Mouse (Mus musculus): ENCODE results near the gene Kalrn.

Kalrn gene

GRCm38 (mm10) chr16:34167042-34167441 lies 406.3 kb downstream of the Kalrn start:
- no peak for DNase-seq

- DNase-seq: no peak
These were observed 410.2 kb downstream of the Kalrn start for GRCm38 (mm10) chr16:34163086-34163485.

- DNase-seq: no peak
These were observed 413.8 kb downstream of the Kalrn start for GRCm38 (mm10) chr16:34159576-34159975.

GRCm38 (mm10) chr16:34157386-34158135 lies 415.8 kb downstream of the Kalrn start:
- DNase-seq: no peak

- no peak for DNase-seq
These were observed 417.6 kb downstream of the Kalrn start for GRCm38 (mm10) chr16:34155696-34156095.

GRCm38 (mm10) chr16:34154903-34155302 lies 418.4 kb downstream of the Kalrn start:
- DNase-seq: no peak

- no peak for DNase-seq
These were observed 421.7 kb downstream of the Kalrn start for GRCm38 (mm10) chr16:34151528-34152071.

DNA sequence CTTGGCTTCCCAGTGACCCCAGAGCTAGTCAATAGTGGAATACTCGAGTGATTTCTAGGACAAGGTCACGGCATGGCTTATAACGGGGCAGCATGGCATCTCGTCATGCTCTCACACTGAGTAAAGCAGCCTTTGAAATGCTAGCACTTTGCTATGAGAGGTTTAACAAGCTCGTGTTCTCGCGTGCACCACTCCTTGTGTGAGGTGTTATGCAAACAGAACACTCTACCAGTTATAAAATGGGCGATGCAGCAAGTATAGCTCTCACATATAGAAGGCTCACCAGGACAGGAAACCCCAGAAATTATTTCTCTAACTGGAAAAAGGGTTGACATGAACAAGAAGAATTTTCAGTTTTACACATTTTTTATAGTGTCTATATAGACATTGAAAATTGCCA lies 431.7 kb downstream of the Kalrn start:
- no peak for DNase-seq

GRCm38 (mm10) chr16:34135074-34135473 lies 438.3 kb downstream of the Kalrn start:
- no peak for DNase-seq

DNA sequence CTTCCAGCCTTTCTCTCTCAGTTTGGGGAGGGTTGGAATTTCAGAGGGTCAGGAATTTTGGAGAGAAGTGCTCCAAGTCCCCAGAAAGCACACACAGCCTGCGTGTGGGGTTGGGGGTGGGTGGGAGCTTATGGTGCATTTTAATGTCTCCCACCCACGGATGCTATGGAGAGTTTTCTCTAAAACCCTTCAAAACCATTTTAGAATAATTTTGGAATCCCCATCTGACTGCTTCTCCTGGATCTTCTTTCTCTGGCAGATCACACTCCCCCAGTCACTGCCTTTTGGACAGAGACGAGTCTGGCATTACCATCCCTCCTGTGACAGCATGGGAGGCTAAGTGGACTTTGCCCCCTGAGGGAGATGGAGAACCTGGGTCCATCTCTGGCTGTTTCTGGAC lies 438.7 kb downstream of the Kalrn start:
- DNase-seq: peak; percentile 52

GRCm38 (mm10) chr16:34125595-34125994 lies 447.7 kb downstream of the Kalrn start:
- DNase-seq: peak; percentile 85

DNA sequence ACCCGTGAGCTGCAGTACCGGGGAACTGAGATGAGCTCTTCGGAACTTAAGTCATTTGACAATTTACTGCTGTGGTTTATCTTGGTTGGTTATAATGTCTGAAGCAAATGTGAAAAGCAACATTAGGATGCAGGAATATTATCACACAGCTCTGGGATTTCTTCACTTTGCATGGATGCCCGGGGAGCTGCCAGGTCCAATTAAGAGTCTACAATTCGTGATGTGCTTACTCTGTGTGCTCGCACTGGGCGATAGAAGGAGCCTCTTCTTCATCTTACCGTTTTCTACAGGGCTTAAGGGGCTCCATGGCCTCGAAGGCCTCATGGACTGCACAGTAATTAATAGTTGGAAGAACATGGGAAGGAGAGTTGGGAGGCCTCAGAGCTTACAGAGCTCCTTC lies 450.8 kb downstream of the Kalrn start:
- DNase-seq: no peak

DNA sequence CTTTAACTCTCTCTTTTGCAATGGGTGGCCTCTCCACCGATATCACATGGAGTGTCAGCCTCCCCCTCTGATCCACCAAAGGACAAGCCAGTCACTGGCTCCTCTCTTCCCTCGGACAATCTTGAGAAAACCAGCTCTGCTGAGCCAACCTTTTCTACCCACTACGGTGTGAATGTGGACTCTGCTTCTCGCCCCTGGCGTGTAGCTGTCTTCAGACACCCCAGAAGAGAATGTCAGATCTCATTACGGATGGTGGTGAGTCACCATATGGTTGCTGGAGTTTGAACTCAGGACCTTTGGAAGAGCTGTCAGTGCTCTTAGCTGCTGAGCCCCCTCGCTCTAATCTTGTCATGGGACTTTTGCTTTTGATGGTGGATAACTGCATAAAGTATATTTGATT lies 452.0 kb downstream of the Kalrn start:
- no peak for DNase-seq

- DNase-seq: peak; percentile 62
These were observed 452.5 kb downstream of the Kalrn start for GRCm38 (mm10) chr16:34120801-34121201.

DNA sequence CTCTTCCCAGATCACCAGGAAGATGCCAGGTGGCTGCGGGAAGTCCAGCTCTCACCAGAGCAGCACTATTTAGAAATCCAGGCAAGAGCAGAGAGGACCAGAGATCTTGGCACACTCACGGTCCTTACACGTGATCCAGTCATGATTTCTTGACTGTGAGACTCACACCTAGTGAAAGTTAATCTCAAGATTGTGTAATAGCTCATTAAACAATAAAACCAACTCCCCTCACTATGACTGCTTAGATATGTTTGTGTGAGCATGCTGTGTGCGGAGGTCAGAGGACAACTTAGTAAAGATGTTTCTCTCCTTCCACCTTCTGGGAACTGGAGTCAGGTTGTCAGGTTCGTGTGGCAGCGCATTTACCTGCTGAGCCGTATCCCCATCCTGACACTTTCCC lies 453.5 kb downstream of the Kalrn start:
- no peak for DNase-seq

DNA sequence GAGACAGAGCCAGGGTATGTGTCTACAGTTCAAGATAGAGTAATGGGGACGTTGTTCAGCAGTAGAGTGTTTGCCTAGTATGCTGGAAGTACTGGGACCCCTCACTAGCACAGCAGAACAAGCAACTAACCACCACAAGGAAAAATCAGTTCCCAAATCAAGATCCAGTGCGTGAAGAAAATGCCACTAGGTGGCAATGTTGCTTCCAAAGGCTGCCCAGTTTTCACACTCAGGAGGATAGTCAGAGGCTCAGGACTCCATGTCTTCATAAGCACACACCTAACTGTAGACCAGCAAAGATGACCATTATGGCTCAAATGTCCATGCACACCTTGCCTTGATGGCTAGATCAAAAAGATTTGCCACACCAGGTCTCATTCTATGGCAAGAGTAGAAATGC lies 454.0 kb downstream of the Kalrn start:
- DNase-seq: no peak

- peak; percentile 53 for DNase-seq
These were observed 458.7 kb downstream of the Kalrn start for GRCm38 (mm10) chr16:34114665-34115064.

DNA sequence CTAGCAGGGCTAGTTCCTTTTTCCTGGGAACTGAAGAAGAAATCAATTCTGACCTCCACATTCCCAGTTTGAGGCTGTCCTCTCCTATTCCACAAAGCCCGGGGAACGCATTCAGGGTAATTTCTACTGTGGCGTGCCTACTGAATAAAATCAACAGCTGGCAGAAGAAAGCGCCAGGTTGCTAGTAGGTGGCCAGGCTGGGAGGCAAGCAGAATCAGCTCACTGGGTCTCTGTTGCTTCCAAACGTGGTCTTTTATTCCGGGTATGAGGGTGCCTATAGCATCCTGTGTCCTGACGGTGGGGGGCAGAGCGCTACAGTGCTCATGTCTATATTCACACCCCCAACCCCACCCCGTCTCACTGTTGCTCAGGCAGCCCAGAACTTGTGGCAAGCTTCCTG lies 460.2 kb downstream of the Kalrn start:
- peak; percentile 42 for DNase-seq

GRCm38 (mm10) chr16:34112490-34112889 lies 460.8 kb downstream of the Kalrn start:
- no peak for DNase-seq

GRCm38 (mm10) chr16:34110840-34111625 lies 462.3 kb downstream of the Kalrn start:
- DNase-seq: no peak

DNA sequence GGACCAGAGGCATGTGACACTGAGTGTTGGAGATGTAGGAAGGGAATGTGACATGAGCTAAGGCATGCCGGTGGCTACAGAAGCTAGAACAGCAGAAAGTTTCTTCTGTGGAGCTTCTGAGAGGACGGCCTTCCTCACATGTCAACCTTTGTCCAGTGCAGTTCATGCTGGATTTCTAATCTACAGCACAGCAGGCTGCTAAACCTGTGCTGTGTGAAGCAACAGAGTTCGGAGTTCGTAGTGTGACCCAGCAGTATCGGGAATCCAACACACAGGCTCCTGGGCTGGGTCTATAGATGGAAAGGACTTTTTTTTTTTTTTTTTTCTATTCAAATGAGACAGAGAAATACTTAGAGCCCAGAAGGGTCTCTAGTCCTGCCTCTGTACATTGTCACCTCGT lies 468.9 kb downstream of the Kalrn start:
- DNase-seq: no peak

GRCm38 (mm10) chr16:34102742-34103141 lies 470.6 kb downstream of the Kalrn start:
- DNase-seq: no peak

- no peak for DNase-seq
These were observed 473.5 kb downstream of the Kalrn start for GRCm38 (mm10) chr16:34099795-34100194.

DNA sequence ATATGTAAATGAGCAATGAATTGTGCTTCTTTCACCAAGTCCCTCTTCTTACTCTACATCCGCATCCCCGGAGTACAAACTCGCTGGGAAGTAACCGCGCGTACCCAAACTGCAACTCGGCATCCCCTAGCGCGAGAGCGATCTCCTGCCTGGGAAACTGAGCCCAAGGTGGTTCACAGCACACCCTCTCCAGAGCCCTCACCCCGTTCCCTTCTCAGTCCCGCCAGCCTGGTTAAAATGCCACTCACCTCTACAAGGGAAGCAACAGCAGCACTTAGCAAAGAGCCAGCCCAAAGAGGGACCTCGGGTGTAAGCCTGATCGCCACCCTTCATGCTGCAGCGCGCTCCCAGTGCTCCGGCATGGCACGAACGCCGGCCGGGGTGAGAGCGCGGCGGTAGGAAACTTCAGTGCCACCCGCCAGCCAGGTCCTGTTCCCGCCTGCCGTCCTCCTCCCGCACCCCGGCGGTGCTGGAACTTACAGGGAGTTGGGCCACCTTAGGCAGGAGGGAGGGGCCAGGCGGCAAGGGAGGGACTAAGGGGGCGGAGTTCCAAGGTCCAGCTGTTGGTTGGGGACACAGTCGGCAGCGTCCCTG lies 477.7 kb downstream of the Kalrn start:
- DNase-seq: no peak
